In the genomic region with DNA sequence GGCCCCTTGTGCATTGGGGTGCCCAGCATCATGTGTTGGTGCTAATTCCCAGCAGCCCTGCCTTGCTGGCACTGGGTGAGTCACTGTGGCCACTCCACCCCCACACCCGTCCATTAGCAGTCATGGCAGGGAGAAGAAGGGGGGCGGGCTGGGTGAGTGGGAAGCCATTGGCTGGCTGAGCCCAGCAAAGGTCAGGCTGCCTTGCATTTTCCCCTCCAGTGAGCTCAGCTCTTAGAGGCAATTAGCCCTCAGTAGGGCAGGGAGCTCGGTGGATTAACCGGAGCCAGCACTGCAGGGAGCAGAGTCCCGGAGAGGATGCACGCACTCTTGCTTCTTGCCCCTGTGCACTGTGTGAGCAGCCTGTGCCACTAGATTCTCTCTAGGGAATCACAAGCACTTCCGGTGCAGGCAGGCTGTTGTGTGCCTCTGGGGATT, we compare ENCODE assay signal across 9 mouse cellular contexts. TPM values are rescaled to one million over a fixed set of nuclear protein-coding genes. Genes with fewer than 3 reads are reported as not detected.
DNase-seq lines count a peak whose midpoint lies in the region; ATAC-seq lines count a peak whose summit lies in the region.
"Had no signal": no experiment of that assay in that cellular context is flagged by ENCODE, and none has a peak within 500 bp of the region (broad histone marks: within the 10 kb centered on the region; RNA-seq: fewer than 3 reads in every experiment).

No protein-coding gene starts in this region.

- ATAC-seq in forebrain, embryonic 16.5 days, result peak; percentile 81
- ATAC-seq in midbrain, embryonic 16.5 days, result peak; percentile 75

- DNase-seq in layer of hippocampus, adult 18-20 months (ENCODE audit: low spot score in 2 of 2), result peak; percentile 37 to 39
- DNase-seq in layer of hippocampus, postnatal 25 days (ENCODE audit: extremely low spot score in 1 of 2, low spot score in 1 of 2), result no peak
- peak; percentile 57 to 84 for DNase-seq in kidney, postnatal 25 days
- DNase-seq in gastrocnemius, adult 8-10 months (ENCODE audit: low spot score in 2 of 2), result no peak
- no peak for DNase-seq in testis, postnatal 10 days (ENCODE audit: low spot score)
- no peak for DNase-seq in lung, postnatal 25 days (ENCODE audit: low spot score)

- no peak overlapping the region for H3K4me3 ChIP-seq in forebrain, embryonic 16.5 days (replicated peaks; ENCODE audit: low read length)
- H3K4me3 ChIP-seq in midbrain, embryonic 16.5 days (ENCODE audit: low read depth, low read length), result no peak overlapping the region

- no peak overlapping the region for H3K9ac ChIP-seq in forebrain, embryonic 16.5 days (replicated peaks; ENCODE audit: low read depth, low read length)
- H3K9ac ChIP-seq in midbrain, embryonic 16.5 days (ENCODE audit: low read depth, low read length), result no peak overlapping the region
- H3K9ac ChIP-seq: liver, embryonic 14.5 days had no signal

- WGBS in forebrain, embryonic 16.5 days, result 10% methylated on average over 7 of the region's 7 CpGs
- WGBS in midbrain, embryonic 16.5 days, result 6% methylated on average over 7 of the region's 7 CpGs

- no peak overlapping the region for H3K27ac ChIP-seq in forebrain, embryonic 16.5 days (ENCODE audit: low read length)
- peak overlapping the region; percentile 6; the same call in 1 of the 2 replicates for H3K27ac ChIP-seq in midbrain, embryonic 16.5 days (ENCODE audit: low read length)
- H3K27ac ChIP-seq: liver, embryonic 14.5 days had no signal

- no peaks in the 10 kb centered on the region for H3K27me3 ChIP-seq in forebrain, embryonic 16.5 days (replicated peaks; ENCODE audit: control insufficient read depth, insufficient read depth, low read length)
- no peaks in the 10 kb centered on the region for H3K27me3 ChIP-seq in midbrain, embryonic 16.5 days (ENCODE audit: control insufficient read depth, insufficient read depth, low read depth, low read length)

- H3K36me3 ChIP-seq in forebrain, embryonic 16.5 days (ENCODE audit: control insufficient read depth, insufficient read depth), result no peaks in the 10 kb centered on the region
- no peaks in the 10 kb centered on the region for H3K36me3 ChIP-seq in midbrain, embryonic 16.5 days (ENCODE audit: control insufficient read depth, insufficient read depth, low read length)

- H3K4me1 ChIP-seq in forebrain, embryonic 16.5 days (replicated peaks; ENCODE audit: control insufficient read depth, insufficient read depth, low read length), result peaks cover 6% of the 10 kb centered on the region
- H3K4me1 ChIP-seq in midbrain, embryonic 16.5 days (ENCODE audit: control insufficient read depth, insufficient read depth, low read length), result peaks cover 22% of the 10 kb centered on the region

- no peak overlapping the region for H3K4me2 ChIP-seq in forebrain, embryonic 16.5 days (ENCODE audit: low read length)
- no peak overlapping the region for H3K4me2 ChIP-seq in midbrain, embryonic 16.5 days (ENCODE audit: low read length)

- no peaks in the 10 kb centered on the region for H3K9me3 ChIP-seq in forebrain, embryonic 16.5 days (ENCODE audit: control insufficient read depth, low read length)
- H3K9me3 ChIP-seq in midbrain, embryonic 16.5 days (replicated peaks; ENCODE audit: control insufficient read depth, low read length, poor library complexity, severe bottlenecking), result no peaks in the 10 kb centered on the region

RNA-seq across cellular contexts. Expression of a gene that starts 40.9 kb away (rescaled TPM):
- 10 to 100 TPM; 33.5 to 35.2 TPM for total RNA-seq in layer of hippocampus, adult 18-20 months (2021)
- 10 to 100 TPM; 28.1 to 28.9 TPM for total RNA-seq in layer of hippocampus, postnatal 25 days (2021)
- 78.2 and 79.8 TPM in 2 replicates for polyA plus RNA-seq in forebrain, embryonic 16.5 days (2015; fragmentation: Nextera tagmentation; extraction: Ambion mirVana)
- polyA plus RNA-seq in midbrain, embryonic 16.5 days (2015; fragmentation: Nextera tagmentation; extraction: Ambion mirVana), result 62.7 and 63.6 TPM in 2 replicates
- 10 to 100 TPM in 3 of 4 experiments, 1 to 10 TPM in 1; 9.3 to 12.8 (median 11.1) TPM for total RNA-seq in gastrocnemius, adult 8-10 months (2022)

Comparison
In these comparisons a context has a peak if more than half of its experiments do, and no peak if none do; other contexts are left out.
1. DNase-seq: peak in layer of hippocampus, adult 18-20 months (2 of 2) and kidney, postnatal 25 days (2 of 2); none in layer of hippocampus, postnatal 25 days (0 of 2), gastrocnemius, adult 8-10 months (0 of 2), testis, postnatal 10 days (single experiment) and lung, postnatal 25 days (single experiment).